Mouse (Mus musculus) spleen, postnatal 4 days (tissue): ENCODE data around the gene Slc25a12.

Experiments used
- DNase-seq, 2 experiments: peaks; one replicate each; pipeline ENCODE4 v3.0.0; 2022; ENCODE audit warnings: low spot score in 2 of 2

Gene Slc25a12

DNA sequence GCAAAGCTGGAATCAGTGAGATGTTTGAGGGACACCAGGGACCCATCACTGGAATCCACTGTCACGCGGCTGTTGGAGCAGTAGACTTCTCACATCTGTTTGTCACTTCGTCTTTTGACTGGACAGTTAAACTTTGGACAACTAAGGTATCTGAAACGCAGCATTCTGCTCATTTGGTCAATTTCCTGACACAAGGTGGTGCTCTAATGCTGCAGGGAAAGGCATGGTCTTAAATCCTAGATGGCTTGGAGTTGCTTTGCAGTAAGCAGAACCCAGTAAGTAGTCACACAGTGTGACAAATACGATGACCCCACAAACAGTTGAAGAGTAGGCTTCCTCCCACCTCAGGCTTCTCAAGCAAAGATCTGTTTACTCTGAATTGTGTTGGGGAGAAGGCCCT lies 116.7 kb downstream of the Slc25a12 start:
- DNase-seq: no peak

DNA sequence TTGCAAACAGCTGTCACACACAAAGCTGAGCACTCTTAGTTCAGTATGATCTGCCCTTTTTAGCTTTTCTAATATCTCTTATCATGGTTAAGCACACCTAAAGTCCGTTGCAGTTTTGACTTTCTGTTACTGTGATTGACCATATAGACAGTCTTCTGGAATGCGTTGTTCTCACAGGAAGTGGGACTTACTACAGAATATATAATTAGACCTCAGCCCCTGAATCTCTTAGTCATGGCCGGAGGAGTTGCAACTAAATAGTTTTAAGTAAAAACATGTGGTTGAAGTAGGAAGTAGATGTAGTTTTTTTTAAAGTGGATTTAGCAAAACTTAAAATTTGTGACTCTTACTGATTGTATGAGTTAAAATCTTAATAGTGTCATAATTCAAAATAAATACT lies 119.5 kb downstream of the Slc25a12 start:
- DNase-seq: no peak

DNA sequence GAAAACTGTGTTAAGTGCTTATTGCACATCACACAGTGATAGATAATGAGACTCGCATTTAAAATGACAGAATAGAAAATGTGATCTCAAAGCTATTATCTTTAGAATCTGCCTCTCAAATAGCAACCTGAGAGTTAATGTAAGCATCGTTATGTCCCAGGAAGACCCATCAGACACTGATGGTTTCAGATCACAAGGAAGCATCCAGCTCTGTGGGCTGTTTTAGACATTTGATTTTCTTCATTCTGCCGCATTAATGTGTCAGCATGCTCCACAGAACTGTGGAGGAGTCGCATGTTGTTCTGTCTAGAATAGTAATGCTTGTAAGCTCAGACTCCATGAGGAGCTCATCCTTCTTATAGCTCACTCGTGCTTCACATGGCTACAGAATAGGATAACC lies 121.5 kb downstream of the Slc25a12 start:
- DNase-seq: no peak

DNA sequence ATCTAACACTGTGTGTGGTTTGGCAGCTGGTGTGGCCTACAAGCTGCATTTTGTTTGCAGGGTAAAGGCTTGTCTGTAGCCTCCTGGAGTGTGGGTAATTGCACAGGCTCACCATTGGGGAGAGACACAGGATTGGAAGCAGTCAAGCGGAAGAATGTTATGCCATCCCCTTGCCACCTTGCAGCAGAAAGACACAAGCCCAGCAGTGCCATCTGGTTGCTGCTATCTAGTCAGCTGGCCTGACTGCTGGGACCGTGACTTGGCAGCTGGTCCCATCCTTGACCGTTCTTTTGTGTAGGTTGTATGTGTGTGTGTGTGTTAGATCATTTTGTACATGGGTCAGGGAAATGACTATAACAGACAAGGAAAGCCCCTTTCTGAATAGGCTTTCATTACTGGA lies 122.1 kb downstream of the Slc25a12 start:
- DNase-seq: no peak

DNA sequence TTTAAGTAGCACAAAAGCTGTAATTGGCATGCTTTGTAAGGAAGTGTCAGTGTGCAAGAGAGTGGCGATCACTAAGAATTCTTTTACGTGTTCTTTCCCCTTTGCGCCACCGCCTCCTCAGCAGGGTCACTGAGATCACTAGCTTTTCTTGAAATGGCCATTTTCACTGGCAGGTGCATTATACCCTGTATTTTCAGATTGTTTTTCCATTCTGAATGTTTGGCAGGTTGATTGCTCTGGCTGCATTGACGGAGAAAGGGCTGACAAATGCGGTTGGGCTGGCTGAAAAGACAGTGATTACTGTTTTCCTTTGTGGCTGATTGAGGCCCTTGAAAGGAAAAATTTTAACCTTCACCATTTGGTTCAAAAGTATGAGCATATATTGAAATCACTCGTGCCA lies 122.7 kb downstream of the Slc25a12 start:
- no peak for DNase-seq

DNA sequence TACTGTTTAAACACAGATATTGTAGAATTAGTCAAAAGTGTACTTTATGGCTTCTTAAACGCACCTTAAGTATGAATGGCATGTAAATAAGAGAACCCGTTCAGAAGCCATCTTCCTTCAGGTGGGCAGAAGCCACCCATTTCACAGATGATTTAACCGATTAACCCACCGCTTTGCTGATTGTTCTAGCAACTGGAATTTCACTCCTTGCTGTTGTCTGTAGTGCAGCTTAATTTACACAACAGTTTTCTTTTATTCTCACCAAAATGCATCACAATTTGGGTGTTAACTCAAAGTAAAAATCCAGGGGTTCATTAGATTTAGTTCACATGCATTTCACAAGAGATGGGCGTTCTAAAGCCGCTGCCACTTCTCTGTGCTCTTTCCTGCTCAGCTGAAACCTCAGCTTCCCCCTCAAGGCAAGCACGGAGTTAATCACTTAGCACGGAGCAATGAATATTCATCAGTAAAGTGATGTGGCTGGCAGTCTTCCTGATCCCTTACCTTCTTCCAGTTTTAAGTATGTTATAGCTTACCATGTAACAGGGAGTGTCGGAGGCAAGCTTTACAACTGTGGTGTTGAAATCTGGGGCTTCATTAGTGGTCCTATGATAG lies 124.4 kb downstream of the Slc25a12 start:
- no peak for DNase-seq

DNA sequence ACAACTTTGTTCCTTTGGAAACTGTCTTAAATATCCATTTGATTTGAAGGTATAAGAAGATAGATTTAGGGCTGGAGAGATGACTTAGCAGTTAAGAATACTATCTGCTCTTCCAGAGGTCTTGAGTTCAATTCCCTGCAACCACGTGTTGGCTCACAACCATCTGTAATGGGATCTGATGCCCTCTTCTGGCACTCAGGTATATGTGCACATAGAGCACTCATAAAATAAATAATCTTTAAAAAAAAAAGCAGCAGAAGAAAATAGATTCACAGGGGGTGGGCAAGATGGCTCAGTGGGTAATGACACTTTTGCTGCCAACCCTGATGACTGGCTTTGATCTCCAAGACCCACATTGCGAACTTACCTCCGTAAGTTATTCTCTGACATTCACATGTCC lies 125.4 kb downstream of the Slc25a12 start:
- no peak for DNase-seq

DNA sequence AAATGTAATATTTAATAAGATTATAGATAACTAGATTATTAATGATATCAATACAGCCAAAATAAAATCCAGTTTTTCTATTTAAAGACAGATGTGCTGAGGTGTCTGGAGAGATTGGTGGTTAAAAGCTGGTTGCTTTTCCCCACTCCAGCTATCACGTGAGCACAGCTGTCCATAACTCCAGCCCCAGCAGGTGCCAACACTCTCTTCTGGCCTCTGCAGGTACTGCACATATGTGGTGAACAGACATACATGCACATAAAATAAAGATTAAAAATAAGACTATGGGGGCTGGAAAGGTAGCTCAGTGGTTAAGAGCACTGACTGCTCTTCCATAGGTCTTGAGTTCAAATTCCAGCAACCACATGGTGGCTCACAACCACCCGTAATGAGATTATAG lies 126.0 kb downstream of the Slc25a12 start:
- DNase-seq: no peak

DNA sequence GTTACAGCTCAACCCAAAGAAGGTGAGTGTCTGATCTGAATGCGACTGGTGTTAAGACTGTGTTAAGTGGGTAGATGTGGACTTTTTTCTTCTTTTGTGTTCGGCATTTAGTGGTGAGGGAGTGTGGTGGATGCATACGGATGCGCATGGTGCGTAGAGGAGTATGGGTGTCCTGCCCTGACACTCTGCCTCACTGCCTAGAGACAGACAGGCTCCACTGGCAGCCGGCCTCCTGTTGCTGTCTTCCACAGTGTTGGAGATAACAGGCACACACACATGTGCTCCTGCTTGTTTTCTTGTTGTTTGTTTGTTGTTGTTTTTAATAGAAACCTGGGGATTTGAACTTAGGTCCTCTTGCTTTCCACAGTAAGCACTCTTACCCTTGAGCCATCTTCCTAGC lies 131.5 kb downstream of the Slc25a12 start:
- no peak for DNase-seq

DNA sequence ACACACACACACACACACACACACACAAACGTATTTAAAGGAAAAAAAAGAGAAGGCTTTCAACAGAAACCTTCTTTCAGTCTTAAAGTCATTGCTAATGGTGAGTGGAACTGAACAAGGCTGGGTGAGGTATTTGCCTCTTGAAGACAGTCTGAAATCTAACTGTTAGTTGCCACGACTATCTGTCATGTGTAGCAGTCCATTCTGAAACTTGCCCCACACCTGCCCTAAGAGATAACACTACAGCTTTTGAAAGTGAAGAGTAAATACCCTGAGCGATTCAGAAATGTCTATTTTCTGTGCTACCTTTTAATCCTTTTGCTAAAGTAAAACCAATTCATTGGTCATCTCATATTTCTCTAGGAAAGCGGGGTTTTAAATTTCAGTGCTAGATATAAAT lies 132.1 kb downstream of the Slc25a12 start:
- no peak for DNase-seq

DNA sequence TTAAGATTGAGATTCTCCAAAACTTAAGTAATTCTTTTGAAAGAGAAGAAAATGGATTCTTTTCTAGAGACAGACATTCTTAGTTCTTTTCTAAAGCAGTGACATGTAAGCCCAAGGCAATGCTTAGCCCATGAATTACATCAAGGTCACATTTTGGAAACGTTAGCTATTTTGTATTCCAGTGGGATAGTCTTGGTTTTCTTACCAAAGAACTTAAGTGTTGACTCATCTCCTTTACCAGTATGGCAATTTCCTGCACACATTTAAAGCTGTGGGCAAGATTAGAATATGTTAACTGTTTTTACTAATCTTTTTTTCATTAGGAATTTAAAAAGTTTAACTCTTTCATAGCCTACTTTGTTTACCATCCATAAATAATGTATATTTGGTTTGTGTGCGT lies 134.6 kb downstream of the Slc25a12 start:
- DNase-seq: no peak

DNA sequence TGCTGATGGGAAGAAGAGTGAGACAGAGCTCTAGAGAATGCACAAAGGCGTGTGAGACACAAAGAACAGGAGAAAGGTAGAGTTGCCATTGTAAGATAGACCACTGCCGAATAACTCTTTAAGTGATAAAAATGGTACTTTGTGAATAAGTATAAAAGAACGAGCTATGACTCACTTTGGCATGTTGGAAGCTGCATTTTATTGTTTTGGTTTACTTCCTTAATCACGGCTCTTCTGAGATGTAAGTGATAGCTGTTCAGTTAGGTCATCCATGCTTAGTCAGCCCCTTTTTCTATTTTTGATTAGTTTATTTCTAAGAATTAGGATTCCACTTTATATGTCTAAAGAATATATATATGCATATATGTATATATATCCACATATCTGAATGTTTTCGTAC lies 135.6 kb downstream of the Slc25a12 start:
- DNase-seq: no peak

DNA sequence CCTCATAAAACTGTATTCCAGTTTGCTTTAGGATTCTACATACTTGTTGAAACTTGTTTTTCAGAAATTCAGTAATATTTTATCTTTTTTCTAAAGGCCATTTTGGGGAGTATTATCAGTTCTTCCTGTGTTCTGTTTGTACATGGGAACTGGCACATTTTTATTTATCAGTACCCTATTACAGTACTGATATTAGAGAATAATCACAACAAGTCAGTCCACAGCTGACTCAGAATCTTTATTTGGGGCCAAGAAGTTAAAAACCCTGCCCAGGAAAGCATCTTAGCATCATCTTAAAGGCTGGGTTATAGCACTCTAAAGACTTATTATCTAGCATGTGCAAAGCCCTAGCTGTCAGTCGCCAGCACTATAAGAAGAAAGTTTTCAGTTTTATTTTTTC lies 137.9 kb downstream of the Slc25a12 start:
- DNase-seq: no peak

DNA sequence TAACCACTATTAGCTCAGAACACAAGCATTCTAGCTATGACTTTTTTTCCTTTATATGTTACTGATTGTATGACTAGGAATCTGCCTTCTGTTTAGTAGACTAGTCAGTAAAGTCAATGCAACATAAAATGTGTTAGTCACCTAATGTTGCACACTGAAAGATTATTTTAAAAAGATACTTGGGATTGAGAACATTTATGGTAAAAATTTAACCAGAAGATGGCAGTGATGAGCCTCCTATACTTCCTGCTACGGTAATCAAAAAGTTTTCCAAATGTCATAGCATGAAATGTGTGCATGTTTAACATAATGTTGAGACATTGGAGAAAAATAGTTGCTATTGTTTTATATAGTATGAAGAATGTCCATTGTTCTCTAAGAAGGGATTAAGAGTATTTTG lies 140.2 kb downstream of the Slc25a12 start:
- no peak for DNase-seq
